Mouse (Mus musculus) forebrain, embryonic 10.5 days (tissue): ENCODE data around the gene Abhd14a. TPM values are rescaled to one million over a fixed set of nuclear protein-coding genes. Genes with fewer than 3 reads are reported as not detected.

Source experiments
- DNase-seq: peaks from one replicate; pipeline ENCODE4 v3.0.0-alpha.2; 2017; ENCODE audit warnings: low spot score; ENCODE audit errors: extremely low spot score
- H3K27ac ChIP-seq: fragments of 300-500 bp; sonication (generic); 2 replicates; pipeline ENCODE4 v1.5.1; 2016; ENCODE audit warnings: mild to moderate bottlenecking
- H3K27me3 ChIP-seq: fragments of 300-500 bp; sonication (generic); 2 replicates; pipeline ENCODE4 v1.6.1; 2016; ENCODE audit warnings: mild to moderate bottlenecking; ENCODE audit not compliant: poor library complexity, severe bottlenecking
- H3K36me3 ChIP-seq: fragments of 300-500 bp; sonication (generic); replicated peaks from 2 replicates; pipeline ENCODE4 v1.6.1; 2016; ENCODE audit warnings: mild to moderate bottlenecking, moderate library complexity
- H3K4me1 ChIP-seq: fragments of 300-500 bp; sonication (generic); 2 replicates; pipeline ENCODE4 v1.6.1; 2016
- H3K4me3 ChIP-seq: fragments of 300-500 bp; sonication (generic); 2 replicates; pipeline ENCODE4 v1.5.1; 2016; ENCODE audit warnings: mild to moderate bottlenecking, moderate library complexity
- H3K9me3 ChIP-seq: fragments of 300-500 bp; sonication (generic); 2 replicates; pipeline ENCODE4 v1.6.1; 2016; ENCODE audit warnings: mild to moderate bottlenecking, moderate library complexity
- WGBS: fragments of 180-500 bp; shearing (Covaris S2); methylation state at CpG from one replicate; pipeline ENCODE4 v1.1.7; 2016; 5-methylcytosine and 5-hydroxymethylcytosine counted together
- polyA plus RNA-seq: library from polyadenylated mRNA; unstranded; fragments of >200 nt; fragmentation: Nextera tagmentation; extraction: Ambion mirVana; gene quantifications from 2 replicates; pipeline ENCODE4 v1.2.1, GENCODE M21; 2016

Abhd14a gene
- polyA plus RNA-seq, 1 experiment from 2014 or later, result 42.8 TPM

DNA sequence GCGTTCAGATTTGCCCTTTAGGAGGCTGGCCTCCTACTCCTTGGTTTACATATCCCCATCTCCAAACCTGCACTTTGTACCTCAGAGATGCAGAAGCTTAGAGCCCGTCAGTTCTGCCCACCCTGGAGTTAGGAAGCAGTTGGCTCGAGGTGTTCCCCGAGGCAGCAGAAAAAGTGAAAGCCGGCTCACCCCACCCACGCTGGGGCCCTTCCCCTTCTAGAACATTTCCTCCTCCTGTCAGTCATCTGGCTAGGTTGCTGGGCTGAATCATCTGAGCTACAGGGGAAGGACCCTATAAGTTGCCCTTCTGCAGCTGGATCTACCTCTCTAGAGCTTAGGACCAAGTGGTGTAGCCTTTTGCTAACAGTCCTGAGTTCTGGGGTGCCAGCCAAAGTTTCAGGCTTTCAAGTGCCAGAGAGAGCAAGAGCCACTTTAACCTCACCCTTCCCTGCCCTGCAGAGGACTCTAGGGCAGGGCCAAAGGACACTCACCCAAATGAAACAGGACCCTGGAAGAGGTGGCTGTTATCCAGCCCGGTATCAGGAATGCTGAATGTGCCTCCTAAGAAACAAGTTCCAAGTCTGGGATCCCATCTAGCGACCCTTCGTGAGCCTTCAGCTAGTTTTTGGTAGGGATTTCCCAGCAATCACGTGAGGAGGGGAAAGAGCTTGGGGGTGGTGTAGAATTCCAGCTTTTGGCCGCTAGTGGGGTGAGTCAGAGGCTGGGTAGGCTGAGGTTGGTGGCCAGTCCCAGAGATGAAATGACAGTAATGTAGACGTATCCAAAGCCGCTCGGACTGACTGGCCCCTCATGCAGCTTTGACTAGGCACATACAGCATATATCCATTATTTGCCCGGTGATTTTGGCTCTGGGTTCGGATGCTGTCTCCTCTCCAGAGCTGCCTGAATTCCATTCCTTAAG, 28.8 kb upstream of the Abhd14a start:
- Histone ChIP-seq H3K27me3 (peaks cover 14% of the 10 kb centered on the region), H3K4me3 (peak overlapping the region; percentile 87), H3K4me1 (peaks cover 76% of the 10 kb centered on the region), H3K36me3 (peaks cover 24% of the 10 kb centered on the region), H3K9me3 (no peaks in the 10 kb centered on the region), H3K27ac (peak overlapping the region; percentile 83)
- DNase-seq, result no peak
- 39% methylated on average over 16 of the region's 16 CpGs for WGBS

DNA sequence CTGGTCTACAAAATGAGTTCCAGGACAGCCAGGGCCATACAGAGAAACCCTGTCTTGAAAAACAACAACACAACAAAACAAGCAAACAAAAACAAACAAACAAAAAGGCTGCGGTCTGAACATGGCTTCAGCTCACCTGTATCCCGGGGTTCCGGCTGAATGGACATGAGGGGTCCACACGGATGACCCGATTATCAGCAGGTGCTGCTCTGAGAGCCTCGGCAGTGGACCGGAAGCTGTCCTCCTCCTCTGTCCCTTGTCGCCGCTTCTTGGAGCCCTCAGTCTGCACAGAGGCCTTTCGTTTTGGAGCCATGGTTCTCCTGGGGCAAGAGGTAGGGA, 28.2 kb upstream of the Abhd14a start, which contains the start of gene Rrp9:
TSS of gene Rrp9 (plus strand) at position 301 of the 339 bp plus-strand sequence.
- 91% methylated on average over 10 of the region's 10 CpGs for WGBS
- Histone ChIP-seq H3K4me1 (peaks cover 80% of the 10 kb centered on the region), H3K36me3 (peaks cover 18% of the 10 kb centered on the region), H3K4me3 (peak within 1 kb of the TSS; percentile 87), H3K9me3 (no peaks in the 10 kb centered on the region), H3K27ac (peak within 1 kb of the TSS; percentile 83), H3K27me3 (peaks cover 19% of the 10 kb centered on the region)
- no peak for DNase-seq

DNA sequence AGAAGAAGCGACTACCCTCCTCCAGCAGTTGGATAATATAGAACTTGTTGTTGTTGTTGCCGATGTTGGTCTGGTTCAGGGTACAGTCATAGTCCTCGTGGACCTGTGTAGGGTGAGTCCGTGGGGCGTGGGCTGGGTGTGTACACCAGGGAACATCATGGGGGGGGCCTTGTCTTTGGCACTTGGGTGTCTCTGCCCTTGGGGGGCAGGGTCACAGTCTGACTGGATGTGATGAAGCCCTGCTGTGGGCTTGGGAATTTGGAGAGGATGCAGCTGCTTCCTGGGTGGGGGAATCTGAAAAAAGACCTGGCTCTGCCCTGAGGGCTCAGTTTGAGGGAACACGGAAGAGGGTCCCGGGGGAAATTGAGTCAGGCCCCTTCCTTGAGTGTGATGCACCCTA, 27.6 kb upstream of the Abhd14a start:
- H3K4me1 ChIP-seq, result peaks cover 80% of the 10 kb centered on the region
- no peak for DNase-seq
- H3K4me3 ChIP-seq, result peak overlapping the region; percentile 32; the same call in 1 of the 2 replicates
- H3K36me3 ChIP-seq, result peaks cover 12% of the 10 kb centered on the region
- H3K27me3 ChIP-seq, result peaks cover 19% of the 10 kb centered on the region
- peak overlapping the region; percentile 82 for H3K27ac ChIP-seq
- H3K9me3 ChIP-seq, result no peaks in the 10 kb centered on the region
- WGBS, result 64% methylated on average over 7 of the region's 7 CpGs

DNA sequence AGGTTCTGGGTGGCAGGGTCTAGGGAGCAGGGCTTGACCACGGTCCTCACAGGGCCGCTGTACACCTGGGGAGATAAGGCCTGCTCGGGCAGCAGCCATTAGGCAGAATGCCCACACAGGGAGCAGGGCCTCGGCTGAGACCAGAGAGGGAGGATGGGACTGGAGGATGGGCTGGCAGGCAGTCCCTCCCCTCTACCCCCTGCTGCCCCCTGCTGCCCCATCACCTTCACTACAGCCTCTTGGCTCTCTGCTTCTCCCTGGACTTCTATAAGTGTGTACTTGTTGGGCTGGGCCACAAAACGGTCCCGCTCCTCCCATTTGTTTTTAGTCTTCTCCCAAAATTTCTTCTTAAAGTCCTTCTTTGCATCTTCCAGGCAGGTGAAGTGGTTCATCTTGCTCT, 27.0 kb upstream of the Abhd14a start:
- 4% methylated on average over 6 of the region's 6 CpGs for WGBS
- H3K4me3 ChIP-seq, result peak overlapping the region; percentile 32
- H3K36me3 ChIP-seq, result peaks cover 6% of the 10 kb centered on the region
- H3K4me1 ChIP-seq, result peaks cover 80% of the 10 kb centered on the region
- peaks cover 19% of the 10 kb centered on the region for H3K27me3 ChIP-seq
- peak; percentile 76 for DNase-seq
- H3K27ac ChIP-seq, result peak overlapping the region; percentile 82
- H3K9me3 ChIP-seq, result no peaks in the 10 kb centered on the region

DNA sequence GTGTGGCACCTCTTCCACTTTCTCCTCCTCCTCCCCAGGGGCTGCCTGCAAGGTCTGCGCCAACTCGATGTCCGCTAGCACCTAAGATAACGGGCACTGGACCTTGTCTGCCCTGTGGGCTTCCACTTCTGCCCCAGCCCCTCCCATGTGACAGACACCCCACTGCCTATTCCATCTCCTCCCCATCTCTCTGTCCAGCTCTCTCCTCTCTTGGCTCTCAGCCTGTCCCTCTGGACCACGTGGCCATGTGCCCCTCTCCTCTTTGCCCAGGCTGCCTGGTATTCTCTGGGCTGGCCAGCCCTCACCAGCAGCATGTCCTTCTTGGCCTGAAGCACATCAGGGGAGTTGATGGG, 26.3 kb upstream of the Abhd14a start:
- no peaks in the 10 kb centered on the region for H3K9me3 ChIP-seq
- H3K4me3 ChIP-seq, result no peak overlapping the region; the same call in 1 of the 2 replicates
- WGBS, result 82% methylated on average over 5 of the region's 5 CpGs
- peaks cover 78% of the 10 kb centered on the region for H3K4me1 ChIP-seq
- H3K27me3 ChIP-seq, result peaks cover 19% of the 10 kb centered on the region
- no peak for DNase-seq
- peak overlapping the region; percentile 82 for H3K27ac ChIP-seq
- no peaks in the 10 kb centered on the region for H3K36me3 ChIP-seq

DNA sequence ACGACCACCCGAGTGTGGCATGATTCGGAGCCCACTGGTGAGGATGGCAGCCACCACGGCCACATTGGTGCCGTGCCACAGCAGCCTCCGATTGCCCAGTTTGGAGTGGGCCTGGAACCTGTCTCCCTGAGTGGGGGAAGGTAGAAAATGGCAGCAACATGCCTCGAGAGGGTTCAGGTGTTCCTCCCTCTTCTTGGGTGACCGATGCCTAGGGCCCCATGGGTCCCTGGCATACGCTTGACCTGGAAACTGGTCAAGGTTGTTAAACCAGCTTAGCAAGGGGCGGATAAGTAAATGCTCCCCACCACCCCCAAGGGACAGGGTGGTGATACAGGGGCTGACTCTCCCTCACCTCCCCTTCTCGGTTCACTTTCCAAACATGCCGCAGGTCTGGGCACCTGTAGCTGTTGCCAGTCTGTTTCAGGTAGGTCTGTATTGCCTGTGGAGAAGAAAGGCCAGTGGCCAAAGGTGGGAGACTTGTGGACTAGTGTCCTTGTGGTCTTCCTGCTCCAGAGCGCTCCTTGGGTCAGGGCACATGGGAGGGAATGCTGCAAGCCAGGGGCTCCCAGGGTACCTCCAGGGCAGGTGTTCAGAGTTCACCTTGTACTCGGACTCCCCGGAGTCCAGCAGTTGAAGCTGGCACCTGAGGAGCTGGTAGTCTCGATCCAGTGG, 25.7 kb upstream of the Abhd14a start:
- DNase-seq, result no peak
- H3K27me3 ChIP-seq, result peaks cover 19% of the 10 kb centered on the region
- H3K9me3 ChIP-seq, result no peaks in the 10 kb centered on the region
- 89% methylated on average over 16 of the region's 16 CpGs for WGBS
- H3K36me3 ChIP-seq, result no peaks in the 10 kb centered on the region
- no peak overlapping the region for H3K4me3 ChIP-seq
- H3K4me1 ChIP-seq, result peaks cover 74% of the 10 kb centered on the region
- H3K27ac ChIP-seq, result 0 out of 2 replicates have a peak overlapping the region, but pooled peaks have one; percentile 82

DNA sequence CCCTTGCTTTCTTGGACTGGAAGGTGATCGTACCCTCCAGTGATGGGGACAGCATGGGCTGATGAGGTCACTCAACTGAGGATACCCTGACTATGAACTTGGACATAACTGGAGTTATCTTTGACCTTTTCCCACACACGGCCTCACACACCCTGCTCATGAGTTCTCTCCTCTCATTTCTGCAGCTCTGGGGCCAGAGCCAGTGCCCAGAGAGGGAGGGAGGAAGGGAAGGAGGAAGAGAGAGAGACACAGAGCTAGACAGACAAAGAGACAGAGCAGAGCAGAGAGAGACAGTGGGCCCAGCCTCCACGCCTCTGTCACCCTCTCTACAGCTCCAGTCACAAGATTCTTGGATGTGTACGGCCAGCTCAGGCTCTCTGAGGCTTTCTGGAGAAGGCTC, 24.8 kb upstream of the Abhd14a start:
- Histone ChIP-seq H3K9me3 (no peaks in the 10 kb centered on the region), H3K4me3 (peak overlapping the region; percentile 26; the same call in 1 of the 2 replicates), H3K27ac (peak overlapping the region; percentile 13), H3K27me3 (peaks cover 19% of the 10 kb centered on the region), H3K4me1 (peaks cover 66% of the 10 kb centered on the region), H3K36me3 (no peaks in the 10 kb centered on the region)
- no peak for DNase-seq
- 75% methylated on average over 4 of the region's 4 CpGs for WGBS

DNA sequence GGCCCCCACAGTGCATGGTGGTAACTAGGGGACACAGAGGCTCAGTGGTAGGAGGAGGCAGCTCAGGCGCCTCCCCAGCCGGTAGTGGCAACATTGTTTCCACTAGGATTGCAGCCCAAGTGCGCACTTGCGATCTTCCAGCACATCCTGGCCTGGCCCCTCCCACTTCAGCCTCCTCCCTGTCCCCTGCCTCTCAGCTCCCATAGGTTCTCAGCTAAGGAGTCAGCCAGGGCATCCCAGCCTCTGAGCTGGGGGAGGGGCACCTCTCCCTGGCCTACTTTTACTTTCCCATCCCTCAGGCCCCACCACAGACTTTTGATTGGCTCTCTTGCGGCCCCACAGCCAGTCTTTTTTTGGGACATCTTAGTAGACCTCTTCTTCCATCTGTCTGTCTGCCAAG, 24.4 kb upstream of the Abhd14a start:
- peak overlapping the region; percentile 26; the same call in 1 of the 2 replicates for H3K4me3 ChIP-seq
- peaks cover 2% of the 10 kb centered on the region; the same call in 1 of the 2 replicates for H3K36me3 ChIP-seq
- peaks cover 61% of the 10 kb centered on the region for H3K4me1 ChIP-seq
- DNase-seq, result no peak
- WGBS, result 11% methylated on average over 5 of the region's 5 CpGs
- H3K9me3 ChIP-seq, result no peaks in the 10 kb centered on the region
- H3K27ac ChIP-seq, result peak overlapping the region; percentile 13
- peaks cover 19% of the 10 kb centered on the region for H3K27me3 ChIP-seq

DNA sequence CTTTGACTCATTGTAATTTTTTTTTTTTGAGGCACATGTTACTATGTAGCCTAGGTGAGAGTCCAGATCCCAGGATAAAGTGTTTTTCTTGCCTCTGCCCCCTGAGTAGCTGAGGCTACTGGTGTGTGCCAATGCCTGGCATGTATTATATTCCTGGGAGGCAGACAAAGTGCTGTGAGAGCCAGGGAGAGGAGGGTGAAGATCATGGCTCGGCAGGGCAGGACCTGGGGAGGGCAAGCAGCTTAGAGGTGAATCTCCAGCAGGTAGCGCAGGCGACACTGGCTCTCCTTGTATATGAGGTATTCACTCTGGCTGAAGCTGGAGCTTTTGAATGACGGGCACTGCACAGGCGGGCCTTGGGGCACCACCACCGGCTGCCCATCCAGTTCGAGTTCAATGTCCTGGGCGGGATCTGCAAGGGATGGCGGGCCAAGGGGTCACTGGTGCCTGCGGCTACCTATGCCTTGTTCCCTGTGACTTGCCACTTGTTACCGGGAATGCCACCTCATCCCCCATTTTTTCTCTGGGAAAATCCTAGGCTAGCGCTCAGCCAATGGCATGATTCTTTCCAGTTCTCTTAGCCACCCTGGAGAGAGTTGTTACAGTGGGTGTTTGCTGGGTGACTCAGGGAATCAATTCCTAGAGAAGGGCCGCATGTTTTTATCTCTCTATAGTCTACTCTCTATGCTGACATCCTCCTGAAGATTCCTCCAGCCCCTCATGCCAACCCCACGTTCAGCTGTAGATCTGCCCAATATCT, 23.7 kb upstream of the Abhd14a start:
- Histone ChIP-seq H3K4me1 (peaks cover 54% of the 10 kb centered on the region), H3K27ac (peak overlapping the region; percentile 13), H3K36me3 (peaks cover 7% of the 10 kb centered on the region), H3K9me3 (no peaks in the 10 kb centered on the region), H3K27me3 (peaks cover 20% of the 10 kb centered on the region), H3K4me3 (peak overlapping the region; percentile 26; the same call in 1 of the 2 replicates)
- WGBS, result 64% methylated on average over 14 of the region's 14 CpGs
- DNase-seq, result no peak

DNA sequence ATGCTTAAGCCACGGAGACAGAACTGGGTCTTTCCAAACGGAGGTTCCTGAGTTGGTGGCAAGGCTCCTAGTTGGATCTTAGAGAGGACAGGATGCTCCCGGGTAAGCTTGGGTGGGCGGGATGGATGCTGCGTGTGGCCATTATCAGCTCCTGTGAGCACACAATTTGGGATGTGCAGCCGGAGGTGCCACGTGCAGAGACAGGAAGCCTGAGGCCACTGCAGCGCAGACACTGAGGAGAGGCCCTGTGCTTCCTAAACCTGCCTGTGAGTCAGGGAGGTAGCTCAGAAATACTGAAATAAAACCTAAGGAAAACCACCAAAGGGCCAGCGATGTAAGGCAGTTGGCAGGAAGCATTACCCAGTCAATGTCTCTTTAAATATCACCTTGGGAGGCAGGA, 22.3 kb upstream of the Abhd14a start:
- no peak overlapping the region for H3K27ac ChIP-seq
- H3K27me3 ChIP-seq, result peaks cover 34% of the 10 kb centered on the region
- no peak overlapping the region for H3K4me3 ChIP-seq
- peaks cover 21% of the 10 kb centered on the region for H3K36me3 ChIP-seq
- 78% methylated on average over 9 of the region's 9 CpGs for WGBS
- no peak for DNase-seq
- H3K9me3 ChIP-seq, result no peaks in the 10 kb centered on the region
- H3K4me1 ChIP-seq, result peaks cover 52% of the 10 kb centered on the region

DNA sequence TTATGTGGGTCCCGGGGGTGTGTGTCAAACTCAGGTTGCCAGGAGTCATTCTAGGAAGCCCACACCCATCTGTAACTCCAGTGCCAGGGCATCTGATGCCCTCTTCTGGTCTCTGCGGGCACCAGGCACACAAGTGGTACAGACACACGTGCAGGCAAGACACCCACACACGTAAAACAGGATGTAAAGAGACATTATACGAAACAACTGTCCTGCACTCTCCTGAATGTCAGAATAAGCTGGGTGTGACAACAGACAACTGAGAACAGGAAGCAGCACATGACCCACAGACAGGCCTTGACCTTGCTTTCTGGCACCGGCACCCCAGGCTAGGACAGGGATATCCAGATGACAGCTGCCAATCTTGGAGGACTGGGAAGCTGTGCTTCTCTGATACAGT, 21.8 kb upstream of the Abhd14a start:
- Histone ChIP-seq H3K27me3 (peaks cover 39% of the 10 kb centered on the region), H3K9me3 (no peaks in the 10 kb centered on the region), H3K4me3 (no peak overlapping the region), H3K27ac (no peak overlapping the region), H3K4me1 (peaks cover 52% of the 10 kb centered on the region), H3K36me3 (peaks cover 25% of the 10 kb centered on the region)
- WGBS, result 81% methylated on average over 6 of the region's 6 CpGs
- DNase-seq, result no peak

DNA sequence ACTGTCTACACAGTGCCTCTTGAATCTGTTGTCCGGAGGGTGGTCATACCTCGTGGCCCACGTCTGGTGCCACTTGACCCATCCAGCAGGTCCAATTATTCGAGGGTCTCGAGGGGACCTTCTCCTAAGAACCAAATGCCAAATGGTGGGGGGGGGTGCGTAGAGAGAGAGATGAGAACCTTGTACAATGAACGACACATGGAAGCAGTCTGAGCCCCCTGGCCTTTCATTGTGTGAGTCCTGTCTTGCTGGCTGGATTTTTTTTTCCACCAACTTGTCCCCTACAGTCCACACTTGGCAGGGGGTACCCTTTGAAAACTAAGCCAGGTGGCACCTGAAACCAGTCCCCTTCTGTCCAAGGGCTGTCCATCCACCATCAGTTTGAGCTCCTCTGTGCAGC, 20.3 kb upstream of the Abhd14a start:
- DNase-seq, result no peak
- Histone ChIP-seq H3K36me3 (peaks cover 41% of the 10 kb centered on the region), H3K9me3 (no peaks in the 10 kb centered on the region), H3K4me3 (no peak overlapping the region), H3K27me3 (peaks cover 46% of the 10 kb centered on the region), H3K27ac (no peak overlapping the region), H3K4me1 (peaks cover 52% of the 10 kb centered on the region)
- WGBS, result 94% methylated on average over 7 of the region's 7 CpGs
